Mouse (Mus musculus) liver, embryonic 16.5 days (tissue): Measurements from ENCODE around the gene Stard13. TPM values are rescaled to one million over a fixed set of nuclear protein-coding genes. Genes with fewer than 3 reads are reported as not detected.

Experiments used
- ATAC-seq: fragments of 200-750 bp; cut with Nextera tagmentation; 2 replicates; pipeline ENCODE4 v1.8.0; 2017; ENCODE audit warnings: low read depth, mild to moderate bottlenecking, moderate number of reproducible peaks, moderate library complexity
- H3K27ac ChIP-seq: fragments of 300-500 bp; sonication (generic); 2 replicates; pipeline ENCODE4 v1.5.1; 2014; ENCODE audit warnings: mild to moderate bottlenecking, low read length
- H3K27me3 ChIP-seq: fragments of 300-500 bp; sonication (generic); 2 replicates; pipeline ENCODE4 v1.6.1; 2014; ENCODE audit warnings: low read depth, low read length, mixed read lengths; ENCODE audit not compliant: control insufficient read depth, insufficient read depth
- H3K36me3 ChIP-seq: fragments of 300-500 bp; sonication (generic); 2 replicates; pipeline ENCODE4 v1.6.1; 2014; ENCODE audit warnings: mild to moderate bottlenecking; ENCODE audit not compliant: control insufficient read depth, insufficient read depth
- H3K4me1 ChIP-seq: fragments of 300-500 bp; sonication (generic); 2 replicates; pipeline ENCODE4 v1.6.1; 2014; ENCODE audit warnings: low read depth, low read length, mixed read lengths; ENCODE audit not compliant: control insufficient read depth
- H3K4me2 ChIP-seq: fragments of 300-500 bp; sonication (generic); 2 replicates; pipeline ENCODE4 v1.6.1; 2014; ENCODE audit warnings: low read depth, low read length, mixed read lengths
- H3K4me3 ChIP-seq: fragments of 300-500 bp; sonication (generic); 2 replicates; pipeline ENCODE4 v1.5.1; 2014; ENCODE audit warnings: low read depth, mild to moderate bottlenecking, low read length
- H3K9ac ChIP-seq: fragments of 300-500 bp; sonication (generic); 2 replicates; pipeline ENCODE4 v1.6.1; 2014; ENCODE audit warnings: low read depth, low read length
- H3K9me3 ChIP-seq: fragments of 300-500 bp; sonication (generic); replicated peaks from 2 replicates; pipeline ENCODE4 v1.6.1; 2016; ENCODE audit warnings: low read length; ENCODE audit not compliant: control insufficient read depth
- WGBS: fragments of 180-500 bp; shearing (Covaris S2); extraction: QIAGEN DNeasy Blood & Tissue Kit; methylation state at CpG from one replicate; pipeline ENCODE4 v1.1.7; 2014; ENCODE audit not compliant: insufficient replicate concordance; 5-methylcytosine and 5-hydroxymethylcytosine counted together
- polyA plus RNA-seq: library from polyadenylated mRNA; unstranded; fragments of >200 nt; fragmentation: Nextera tagmentation; extraction: Ambion mirVana; gene quantifications from 2 replicates; pipeline ENCODE4 v1.2.1, GENCODE M21; 2015

Gene Stard13
- polyA plus RNA-seq, 1 experiment from 2014 or later, result 1.4 TPM

- Histone ChIP-seq H3K9ac (no peak overlapping the region), H3K27ac (no peak overlapping the region), H3K4me1 (no peaks in the 10 kb centered on the region), H3K36me3 (no peaks in the 10 kb centered on the region), H3K4me2 (no peak overlapping the region), H3K27me3 (no peaks in the 10 kb centered on the region), H3K9me3 (no peaks in the 10 kb centered on the region), H3K4me3 (no peak overlapping the region)
- no peak for ATAC-seq
- 63% methylated on average over 7 of the region's 7 CpGs for WGBS
These were observed 122.4 kb downstream of the Stard13 start for GRCm38 (mm10) chr5:151111080-151111871.

GRCm38 (mm10) chr5:151110461-151110908 lies 123.2 kb downstream of the Stard13 start:
- ATAC-seq, result no peak
- H3K27ac ChIP-seq, result no peak overlapping the region

GRCm38 (mm10) chr5:151109822-151110221 lies 123.8 kb downstream of the Stard13 start:
- H3K36me3 ChIP-seq, result no peaks in the 10 kb centered on the region
- no peaks in the 10 kb centered on the region for H3K9me3 ChIP-seq
- no peaks in the 10 kb centered on the region for H3K27me3 ChIP-seq
- no peaks in the 10 kb centered on the region for H3K4me1 ChIP-seq
- ATAC-seq, result no peak
- no peak overlapping the region for H3K9ac ChIP-seq
- no peak overlapping the region for H3K4me3 ChIP-seq
- no peak overlapping the region for H3K27ac ChIP-seq
- H3K4me2 ChIP-seq, result no peak overlapping the region
- 47% methylated on average over 2 of the region's 2 CpGs for WGBS

More at GRCm38 (mm10) chr5:151110461-151110908, 123.2 kb downstream of the Stard13 start:
- WGBS, result 64% methylated on average over 6 of the region's 6 CpGs
- Histone ChIP-seq H3K36me3 (no peaks in the 10 kb centered on the region), H3K9me3 (no peaks in the 10 kb centered on the region), H3K27me3 (no peaks in the 10 kb centered on the region), H3K4me2 (no peak overlapping the region), H3K9ac (no peak overlapping the region), H3K4me3 (no peak overlapping the region), H3K4me1 (no peaks in the 10 kb centered on the region)

GRCm38 (mm10) chr5:151108955-151109354 lies 124.7 kb downstream of the Stard13 start:
- Histone ChIP-seq H3K9ac (no peak overlapping the region), H3K9me3 (no peaks in the 10 kb centered on the region)
- WGBS, result 62% methylated on average over 7 of the region's 7 CpGs

GRCm38 (mm10) chr5:151108291-151108897 lies 125.2 kb downstream of the Stard13 start:
- no peak for ATAC-seq
- no peak overlapping the region for H3K27ac ChIP-seq

More at GRCm38 (mm10) chr5:151108955-151109354, 124.7 kb downstream of the Stard13 start:
- Histone ChIP-seq H3K27ac (no peak overlapping the region), H3K4me1 (no peaks in the 10 kb centered on the region), H3K27me3 (no peaks in the 10 kb centered on the region), H3K4me3 (no peak overlapping the region), H3K36me3 (no peaks in the 10 kb centered on the region), H3K4me2 (no peak overlapping the region)
- no peak for ATAC-seq

GRCm38 (mm10) chr5:151106841-151107240 lies 126.8 kb downstream of the Stard13 start:
- 56% methylated on average over 3 of the region's 3 CpGs for WGBS
- Histone ChIP-seq H3K4me2 (no peak overlapping the region), H3K36me3 (no peaks in the 10 kb centered on the region), H3K9me3 (no peaks in the 10 kb centered on the region), H3K4me1 (no peaks in the 10 kb centered on the region), H3K4me3 (no peak overlapping the region), H3K9ac (no peak overlapping the region), H3K27me3 (no peaks in the 10 kb centered on the region), H3K27ac (no peak overlapping the region)
- ATAC-seq, result no peak

More at GRCm38 (mm10) chr5:151108291-151108897, 125.2 kb downstream of the Stard13 start:
- Histone ChIP-seq H3K9me3 (no peaks in the 10 kb centered on the region), H3K4me3 (no peak overlapping the region), H3K4me1 (no peaks in the 10 kb centered on the region), H3K36me3 (no peaks in the 10 kb centered on the region), H3K4me2 (no peak overlapping the region), H3K9ac (no peak overlapping the region), H3K27me3 (no peaks in the 10 kb centered on the region)
- 21% methylated on average over 19 of the region's 19 CpGs for WGBS

GRCm38 (mm10) chr5:151105054-151105971 lies 128.3 kb downstream of the Stard13 start:
- ATAC-seq, result no peak
- 57% methylated on average over 10 of the region's 10 CpGs for WGBS
- Histone ChIP-seq H3K27ac (no peak overlapping the region), H3K9ac (no peak overlapping the region), H3K4me2 (no peak overlapping the region), H3K4me3 (no peak overlapping the region), H3K4me1 (no peaks in the 10 kb centered on the region), H3K27me3 (no peaks in the 10 kb centered on the region), H3K36me3 (no peaks in the 10 kb centered on the region), H3K9me3 (no peaks in the 10 kb centered on the region)

- H3K4me2 ChIP-seq, result no peak overlapping the region
- H3K9ac ChIP-seq, result no peak overlapping the region
- 41% methylated on average over 9 of the region's 9 CpGs for WGBS
- no peaks in the 10 kb centered on the region for H3K4me1 ChIP-seq
- no peaks in the 10 kb centered on the region for H3K36me3 ChIP-seq
- no peak overlapping the region for H3K4me3 ChIP-seq
- H3K27me3 ChIP-seq, result no peaks in the 10 kb centered on the region
- H3K27ac ChIP-seq, result no peak overlapping the region
- no peak for ATAC-seq
- H3K9me3 ChIP-seq, result no peaks in the 10 kb centered on the region
These were observed 129.1 kb downstream of the Stard13 start for GRCm38 (mm10) chr5:151104354-151105053.
